In genomic region chr10:41420496-41421200, GRCm38 (mm10) we compare ENCODE assay signal across 16 mouse cellular contexts.
"Had no signal": no experiment of that assay in that cellular context is flagged by ENCODE, and none has a peak within 500 bp of the region (broad histone marks: within the 10 kb centered on the region; RNA-seq: fewer than 3 reads in every experiment).

No protein-coding gene starts in this region.

- H3K4me2 ChIP-seq: lung, embryonic 15.5 days; midbrain, embryonic 11.5 days; midbrain, embryonic 13.5 days; midbrain, embryonic 15.5 days; neural tube, embryonic 12.5 days had no signal

- ATAC-seq: liver, postnatal 0 days; lung, postnatal 0 days; midbrain, embryonic 13.5 days; midbrain, embryonic 15.5 days had no signal

- H3K4me1 ChIP-seq: lung, embryonic 15.5 days; midbrain, embryonic 13.5 days; midbrain, embryonic 15.5 days; neural tube, embryonic 12.5 days had no signal

- H3K27ac ChIP-seq: lung, embryonic 15.5 days; macrophage; midbrain, embryonic 13.5 days; midbrain, embryonic 15.5 days; neural tube, embryonic 12.5 days had no signal

- H3K9me3 ChIP-seq: midbrain, embryonic 15.5 days had no signal

- DNase-seq: liver, postnatal 0 days; lung, adult 2 months; lung, postnatal 14 days; lung, postnatal 36 days; right cerebral cortex, postnatal 14 days; thymus, adult 18-20 months; thymus, postnatal 14 days; thymus, postnatal 36 days had no signal

- H3K9ac ChIP-seq: liver, postnatal 0 days; lung, embryonic 15.5 days; midbrain, embryonic 13.5 days; midbrain, embryonic 15.5 days; neural tube, embryonic 12.5 days had no signal

- H3K27me3 ChIP-seq: lung, embryonic 15.5 days; midbrain, embryonic 13.5 days; midbrain, embryonic 15.5 days; neural tube, embryonic 12.5 days had no signal

- H3K36me3 ChIP-seq: lung, embryonic 15.5 days; midbrain, embryonic 13.5 days; midbrain, embryonic 15.5 days; neural tube, embryonic 12.5 days had no signal

- H3K4me3 ChIP-seq: lung, embryonic 15.5 days; megakaryocyte, embryonic 14.5 days; midbrain, embryonic 13.5 days; midbrain, embryonic 15.5 days; neural tube, embryonic 12.5 days had no signal
